Mouse (Mus musculus): Measurements from ENCODE around the gene S100a3. TPM values are rescaled to one million over a fixed set of nuclear protein-coding genes. Genes with fewer than 3 reads are reported as not detected.
A peak's percentile ranks its signal among the peaks of the same experiment; 100 is the strongest.

Gene S100a3
- polyA plus RNA-seq, 1 experiment: 1.9 TPM

DNA sequence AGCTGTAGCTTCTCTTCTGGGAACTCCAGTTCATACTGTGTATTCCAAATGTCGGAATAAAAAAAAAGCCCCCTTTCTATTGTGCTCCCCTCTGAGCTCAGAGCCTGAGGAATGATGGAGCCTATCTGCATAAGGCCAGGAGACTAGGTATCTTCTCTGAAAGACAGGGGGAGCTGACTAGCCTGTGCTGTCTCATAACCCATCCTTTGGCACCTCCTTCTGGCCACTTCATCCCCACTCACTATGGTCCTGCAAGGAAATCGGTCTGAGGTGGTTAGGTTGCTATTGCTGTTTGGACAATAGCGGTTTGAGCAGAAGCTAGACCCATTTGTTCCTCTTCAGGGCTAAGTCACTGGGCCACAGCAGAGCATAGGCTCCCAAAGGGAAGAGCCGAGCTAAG lies 67.4 kb downstream of the S100a3 start:
- no peak overlapping the region for H3K27ac ChIP-seq (ENCODE audit: insufficient read depth, low read length)
- TF ChIP-seq POLR2A (IDR thresholded peaks at IDR 0.05; ENCODE audit: extremely low read depth, insufficient read depth, low read length) (no peak), CTCF (IDR thresholded peaks at IDR 0.05; ENCODE audit: extremely low read depth, insufficient read depth, low read length) (peak; percentile 76)
- no peak overlapping the region for H3K4me3 ChIP-seq (ENCODE audit: insufficient read depth, low read length)
- no peaks in the 10 kb centered on the region; the same call in 1 of the 2 replicates for H3K4me1 ChIP-seq (ENCODE audit: control insufficient read depth, insufficient read depth, low read length)

DNA sequence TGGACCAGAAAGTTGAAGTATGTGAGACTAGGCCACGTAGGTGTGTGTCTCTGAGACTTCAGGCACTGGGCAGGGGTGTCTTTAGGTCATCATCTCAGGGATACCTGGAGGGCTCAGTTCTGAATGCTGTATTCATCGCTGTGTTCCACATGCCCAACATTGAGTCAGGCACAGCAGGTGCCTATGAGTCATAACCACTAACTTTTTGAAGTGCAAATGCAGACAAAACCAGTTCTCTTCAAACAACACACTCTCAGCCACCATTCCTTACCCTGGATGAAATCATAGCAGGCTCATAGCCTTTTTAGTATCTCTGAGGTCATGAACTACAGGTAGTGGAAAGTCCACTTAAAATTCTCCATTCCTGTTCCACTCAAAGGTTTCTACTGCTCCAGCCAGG lies 68.9 kb downstream of the S100a3 start:
- Histone ChIP-seq H3K27ac (ENCODE audit: insufficient read depth, low read length) (no peak overlapping the region), H3K4me1 (ENCODE audit: control insufficient read depth, insufficient read depth, low read length) (no peaks in the 10 kb centered on the region), H3K4me3 (ENCODE audit: insufficient read depth, low read length) (no peak overlapping the region)
- TF ChIP-seq POLR2A (IDR thresholded peaks at IDR 0.05; ENCODE audit: extremely low read depth, insufficient read depth, low read length): no peak
- no peak for TF ChIP-seq CTCF (IDR thresholded peaks at IDR 0.05; ENCODE audit: extremely low read depth, insufficient read depth, low read length)

- no peaks in the 10 kb centered on the region for H3K4me1 ChIP-seq (ENCODE audit: control insufficient read depth, insufficient read depth, low read length)
- H3K27ac ChIP-seq (ENCODE audit: insufficient read depth, low read length): no peak overlapping the region
- no peak for TF ChIP-seq CTCF (IDR thresholded peaks at IDR 0.05; ENCODE audit: extremely low read depth, insufficient read depth, low read length)
- no peak for TF ChIP-seq POLR2A (IDR thresholded peaks at IDR 0.05; ENCODE audit: extremely low read depth, insufficient read depth, low read length)
- no peak overlapping the region for H3K4me3 ChIP-seq (ENCODE audit: insufficient read depth, low read length)
These were observed 71.6 kb downstream of the S100a3 start for GRCm38 (mm10) chr3:90631984-90632383.

- H3K4me3 ChIP-seq (ENCODE audit: insufficient read depth, low read length): no peak overlapping the region
- TF ChIP-seq CTCF (IDR thresholded peaks at IDR 0.05; ENCODE audit: extremely low read depth, insufficient read depth, low read length) (no peak), POLR2A (IDR thresholded peaks at IDR 0.05; ENCODE audit: extremely low read depth, insufficient read depth, low read length) (no peak)
- H3K27ac ChIP-seq (ENCODE audit: insufficient read depth, low read length): no peak overlapping the region
- no peaks in the 10 kb centered on the region for H3K4me1 ChIP-seq (ENCODE audit: control insufficient read depth, insufficient read depth, low read length)
These were observed 78.3 kb downstream of the S100a3 start for GRCm38 (mm10) chr3:90638511-90639275.

GRCm38 (mm10) chr3:90639511-90640154 lies 79.3 kb downstream of the S100a3 start:
- Histone ChIP-seq H3K27ac (ENCODE audit: insufficient read depth, low read length) (no peak overlapping the region), H3K4me1 (ENCODE audit: control insufficient read depth, insufficient read depth, low read length) (no peaks in the 10 kb centered on the region), H3K4me3 (ENCODE audit: insufficient read depth, low read length) (no peak overlapping the region)
- TF ChIP-seq POLR2A (IDR thresholded peaks at IDR 0.05; ENCODE audit: extremely low read depth, insufficient read depth, low read length) (no peak), CTCF (IDR thresholded peaks at IDR 0.05; ENCODE audit: extremely low read depth, insufficient read depth, low read length) (peak; percentile 50)

DNA sequence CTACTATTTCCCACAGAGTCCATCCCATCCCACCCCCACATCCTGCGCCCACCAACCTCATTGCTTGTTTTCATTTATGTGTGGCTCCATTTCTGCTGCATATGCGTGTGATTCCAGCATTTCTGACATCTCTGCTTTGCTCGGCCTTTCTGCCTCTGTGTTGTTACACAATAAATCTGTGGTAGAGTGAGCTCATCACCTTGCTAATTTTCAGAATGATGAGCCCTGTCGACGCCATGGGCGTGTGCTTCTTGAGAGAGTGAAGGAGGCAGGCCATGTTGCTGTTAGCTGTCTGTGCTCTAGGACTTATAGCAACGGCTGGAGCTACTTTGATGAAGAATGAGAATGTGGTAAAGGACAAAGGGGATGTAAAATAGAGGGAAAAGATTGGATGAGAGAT lies 80.6 kb downstream of the S100a3 start:
- TF ChIP-seq POLR2A (IDR thresholded peaks at IDR 0.05; ENCODE audit: extremely low read depth, insufficient read depth, low read length) (no peak), CTCF (IDR thresholded peaks at IDR 0.05; ENCODE audit: extremely low read depth, insufficient read depth, low read length) (no peak)
- Histone ChIP-seq H3K4me3 (ENCODE audit: insufficient read depth, low read length) (no peak overlapping the region), H3K4me1 (ENCODE audit: control insufficient read depth, insufficient read depth, low read length) (no peaks in the 10 kb centered on the region), H3K27ac (ENCODE audit: insufficient read depth, low read length) (no peak overlapping the region)

- no peak overlapping the region for H3K27ac ChIP-seq (ENCODE audit: insufficient read depth, low read length)
- TF ChIP-seq POLR2A (IDR thresholded peaks at IDR 0.05; ENCODE audit: extremely low read depth, insufficient read depth, low read length): no peak
- TF ChIP-seq CTCF (IDR thresholded peaks at IDR 0.05; ENCODE audit: extremely low read depth, insufficient read depth, low read length): peak; percentile 56
- H3K4me3 ChIP-seq (ENCODE audit: insufficient read depth, low read length): no peak overlapping the region
- H3K4me1 ChIP-seq (ENCODE audit: control insufficient read depth, insufficient read depth, low read length): peaks cover 2% of the 10 kb centered on the region; the same call in 1 of the 2 replicates
These were observed 83.8 kb downstream of the S100a3 start for GRCm38 (mm10) chr3:90644220-90644619.

DNA sequence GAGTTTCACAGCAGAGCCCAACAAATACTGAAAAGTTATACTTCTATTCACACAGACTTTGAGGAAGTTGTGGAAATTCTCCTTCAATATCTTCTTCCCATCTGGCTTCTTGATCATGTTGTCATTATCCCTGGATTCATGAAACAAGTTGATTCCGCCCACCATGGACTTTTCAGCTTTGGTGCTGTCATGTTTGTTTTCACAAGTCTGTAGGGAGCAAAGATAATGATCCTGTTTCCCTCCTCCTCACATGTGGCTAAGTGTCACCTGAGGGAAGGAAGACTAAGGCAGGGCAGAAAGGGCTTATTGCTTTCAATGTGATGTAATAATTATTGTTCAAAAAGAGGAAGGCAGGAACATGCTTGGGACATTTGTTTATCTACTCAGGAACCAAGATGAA lies 86.9 kb downstream of the S100a3 start:
- no peak overlapping the region for H3K4me3 ChIP-seq (ENCODE audit: insufficient read depth, low read length)
- no peak for TF ChIP-seq CTCF (IDR thresholded peaks at IDR 0.05; ENCODE audit: extremely low read depth, insufficient read depth, low read length)
- TF ChIP-seq POLR2A (IDR thresholded peaks at IDR 0.05; ENCODE audit: extremely low read depth, insufficient read depth, low read length): no peak
- H3K4me1 ChIP-seq (ENCODE audit: control insufficient read depth, insufficient read depth, low read length): peaks cover 2% of the 10 kb centered on the region; the same call in 1 of the 2 replicates
- no peak overlapping the region for H3K27ac ChIP-seq (ENCODE audit: insufficient read depth, low read length)

- no peak for TF ChIP-seq CTCF (IDR thresholded peaks at IDR 0.05; ENCODE audit: extremely low read depth, insufficient read depth, low read length)
- no peak for TF ChIP-seq POLR2A (IDR thresholded peaks at IDR 0.05; ENCODE audit: extremely low read depth, insufficient read depth, low read length)
- H3K27ac ChIP-seq (ENCODE audit: insufficient read depth, low read length): peak overlapping the region; percentile 89; the same call in 1 of the 2 replicates
- peaks cover 2% of the 10 kb centered on the region; the same call in 1 of the 2 replicates for H3K4me1 ChIP-seq (ENCODE audit: control insufficient read depth, insufficient read depth, low read length)
- H3K4me3 ChIP-seq (ENCODE audit: insufficient read depth, low read length): no peak overlapping the region
These were observed 88.6 kb downstream of the S100a3 start for GRCm38 (mm10) chr3:90648981-90649380.

- no peak for TF ChIP-seq CTCF (IDR thresholded peaks at IDR 0.05; ENCODE audit: extremely low read depth, insufficient read depth, low read length)
- TF ChIP-seq POLR2A (IDR thresholded peaks at IDR 0.05; ENCODE audit: extremely low read depth, insufficient read depth, low read length): no peak
- no peak overlapping the region for H3K27ac ChIP-seq (ENCODE audit: insufficient read depth, low read length)
These were observed 89.5 kb downstream of the S100a3 start for GRCm38 (mm10) chr3:90649832-90650231.

More at GRCm38 (mm10) chr3:90649832-90650231, 89.5 kb downstream of the S100a3 start:
- Histone ChIP-seq H3K4me3 (ENCODE audit: insufficient read depth, low read length) (no peak overlapping the region), H3K4me1 (ENCODE audit: control insufficient read depth, insufficient read depth, low read length) (peaks cover 2% of the 10 kb centered on the region; the same call in 1 of the 2 replicates)

Other genes starting within 250 kb of the S100a3 start
- gene Slc27a3, start 170.6 kb upstream of the S100a3 start, polyA plus RNA-seq (2012; rRNA removed): 6.8 and 9.4 TPM in 2 replicates
- gene Ints3, start 127.0 kb upstream of the S100a3 start, polyA plus RNA-seq (2012; rRNA removed): 44.8 and 46.1 TPM in 2 replicates
- 3.3 and 4.7 TPM in 2 replicates for gene Npr1, start 94.7 kb upstream of the S100a3 start, polyA plus RNA-seq (2012; rRNA removed)
- 78.7 and 79.5 TPM in 2 replicates for gene Ilf2, start 84.5 kb upstream of the S100a3 start, polyA plus RNA-seq (2012; rRNA removed)
- 65.0 and 73.2 TPM in 2 replicates for gene Snapin, start 69.5 kb upstream of the S100a3 start, polyA plus RNA-seq (2012; rRNA removed)
- 126 and 131 TPM in 2 replicates for gene Chtop, start 51.1 kb upstream of the S100a3 start, polyA plus RNA-seq (2012; rRNA removed)
- gene S100a1, start 46.2 kb upstream of the S100a3 start, polyA plus RNA-seq (2012; rRNA removed): 265 and 281 TPM in 2 replicates
- gene S100a13, start 46.1 kb upstream of the S100a3 start, polyA plus RNA-seq (2012; rRNA removed): 74.0 and 74.6 TPM in 2 replicates
- not detected in 2 replicates for gene S100a14, start 33.7 kb upstream of the S100a3 start, polyA plus RNA-seq (2012; rRNA removed)
- 116 and 134 TPM in 2 replicates for gene S100a16, start 23.3 kb upstream of the S100a3 start, polyA plus RNA-seq (2012; rRNA removed)
- not detected in 2 replicates for gene S100a2, start 29.7 kb downstream of the S100a3 start, polyA plus RNA-seq (2012; rRNA removed)
- not detected in 2 replicates for gene Gm42674, start 41.3 kb downstream of the S100a3 start, polyA plus RNA-seq (2012; rRNA removed)
- gene S100a4, start 43.2 kb downstream of the S100a3 start, polyA plus RNA-seq (2012; rRNA removed): 10.9 and 13.4 TPM in 2 replicates
- gene S100a5, start 47.9 kb downstream of the S100a3 start, polyA plus RNA-seq (2012; rRNA removed): not detected in 2 replicates
- gene S100a6, start 52.3 kb downstream of the S100a3 start, polyA plus RNA-seq (2012; rRNA removed): 51.5 and 66.4 TPM in 2 replicates
- gene S100a7a, start 93.4 kb downstream of the S100a3 start, polyA plus RNA-seq (2012; rRNA removed): 1.0 and 1.1 TPM in 2 replicates
- 0.95 and 1.8 TPM in 2 replicates for gene S100a8, start 108.4 kb downstream of the S100a3 start, polyA plus RNA-seq (2012; rRNA removed)
- 1.6 and 2.2 TPM in 2 replicates for gene S100a9, start 135.1 kb downstream of the S100a3 start, polyA plus RNA-seq (2012; rRNA removed)
- not detected in 2 replicates for gene Pglyrp4, start 166.3 kb downstream of the S100a3 start, polyA plus RNA-seq (2012; rRNA removed)
- gene Gm5849, start 217.3 kb downstream of the S100a3 start, polyA plus RNA-seq (2012; rRNA removed): not detected in 2 replicates

All from cortical plate, adult 2 months (tissue).